Mouse (Mus musculus): ENCODE measurements around the gene Slc5a4b. TPM values are rescaled to one million over a fixed set of nuclear protein-coding genes. Genes with fewer than 3 reads are reported as not detected.

Slc5a4b gene
- polyA plus RNA-seq (2014; fragmentation: Nextera tagmentation; extraction: Ambion mirVana) = not detected in 2 replicates

DNA sequence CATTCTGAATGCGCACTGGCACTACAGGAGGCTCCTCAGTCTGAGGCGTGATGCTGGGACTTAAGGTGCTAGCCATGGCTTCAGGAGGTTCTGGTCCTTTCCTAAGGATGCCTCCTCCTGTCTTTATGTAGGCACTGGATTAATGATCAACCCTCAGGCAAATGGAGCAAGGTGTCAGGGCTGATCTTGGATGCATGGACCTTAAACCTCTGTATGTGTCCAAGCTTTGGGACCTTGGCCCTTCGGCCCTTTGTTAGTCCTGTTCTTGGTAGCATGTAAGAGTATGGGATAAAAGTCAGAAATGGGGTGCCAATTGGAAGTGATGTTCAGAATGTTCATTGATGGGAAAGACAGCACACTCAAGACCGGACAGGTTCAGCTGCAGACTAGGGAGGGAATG lies at the start of gene Slc5a4b:
Gene Slc5a4b (minus strand): TSS at position 101 of the 400 bp plus-strand sequence.
- Histone ChIP-seq H3K4me3 (ENCODE audit: low read depth, low read length) (no peak within 1 kb of the TSS), H3K9me3 (ENCODE audit: control insufficient read depth, low read length) (no peaks in the 10 kb centered on the region), H3K4me2 (ENCODE audit: low read length) (no peak within 1 kb of the TSS), H3K4me1 (replicated peaks; ENCODE audit: control insufficient read depth, insufficient read depth, low read length) (no peaks in the 10 kb centered on the region), H3K27ac (ENCODE audit: low read depth) (no peak within 1 kb of the TSS), H3K27me3 (replicated peaks; ENCODE audit: control insufficient read depth, insufficient read depth, low read length) (no peaks in the 10 kb centered on the region), H3K36me3 (ENCODE audit: control insufficient read depth, insufficient read depth, low read length) (no peaks in the 10 kb centered on the region), H3K9ac (ENCODE audit: low read length) (no peak within 1 kb of the TSS)
- ATAC-seq (replicated peaks; ENCODE audit: low FRiP score, low TSS enrichment, low read depth) (no peak), DNase-seq (ENCODE audit: low spot score) (peak; percentile 35)
- WGBS = 86% methylated on average over 4 of the region's 4 CpGs

DNA sequence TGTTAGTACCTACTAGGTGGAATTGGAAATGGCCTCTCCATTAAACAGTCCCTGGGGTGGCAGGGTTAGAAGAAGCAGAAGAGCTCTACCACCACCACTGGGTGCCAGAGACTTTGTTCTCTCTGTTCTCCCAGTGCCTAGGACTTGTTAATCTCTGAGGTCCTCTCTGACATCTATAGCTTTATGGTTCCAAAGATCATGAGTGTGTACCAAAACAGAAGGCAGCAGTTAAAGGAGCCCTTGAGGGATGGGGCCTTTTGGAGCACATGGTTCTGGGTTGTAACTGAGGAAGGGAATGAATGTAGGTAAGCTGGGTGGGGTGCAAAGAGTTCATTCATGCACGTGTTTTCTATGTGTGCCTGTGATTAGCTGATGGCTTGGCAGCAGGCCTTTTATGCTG lies 47.2 kb upstream of the Slc5a4b start:
- ATAC-seq (replicated peaks; ENCODE audit: low FRiP score, low TSS enrichment, low read depth) (no peak), DNase-seq (ENCODE audit: low spot score) (no peak)
- no peak overlapping the region for H3K4me3 ChIP-seq (ENCODE audit: low read depth, low read length)
- H3K9me3 ChIP-seq (ENCODE audit: control insufficient read depth, low read length) = no peaks in the 10 kb centered on the region
- H3K27ac ChIP-seq (ENCODE audit: low read depth) = no peak overlapping the region
- H3K36me3 ChIP-seq (ENCODE audit: control insufficient read depth, insufficient read depth, low read length) = no peaks in the 10 kb centered on the region
- H3K4me1 ChIP-seq (replicated peaks; ENCODE audit: control insufficient read depth, insufficient read depth, low read length) = no peaks in the 10 kb centered on the region
- no peak overlapping the region for H3K9ac ChIP-seq (ENCODE audit: low read length)
- no peak overlapping the region for H3K4me2 ChIP-seq (ENCODE audit: low read length)
- WGBS = 41% methylated on average over 1 of the region's 1 CpGs
- H3K27me3 ChIP-seq (replicated peaks; ENCODE audit: control insufficient read depth, insufficient read depth, low read length) = no peaks in the 10 kb centered on the region

DNA sequence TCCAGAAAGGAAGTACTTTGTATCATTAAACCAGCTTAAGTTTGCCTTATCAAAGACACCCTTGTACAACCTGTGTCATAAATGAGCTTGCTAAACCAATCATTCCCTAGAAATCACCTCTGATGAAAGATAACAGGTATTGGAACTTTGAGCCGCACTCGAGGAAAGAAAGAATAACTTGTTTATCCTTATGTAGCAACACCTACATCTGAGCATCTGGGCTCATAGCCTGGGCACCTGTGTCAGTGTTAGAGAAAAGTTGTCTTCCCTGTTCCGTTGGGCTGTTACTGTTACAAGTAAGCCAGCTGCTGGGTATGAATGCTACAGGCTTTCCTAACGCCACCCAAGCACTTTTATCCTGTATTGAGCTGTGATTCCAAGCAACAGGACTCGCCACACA lies 46.8 kb upstream of the Slc5a4b start:
- H3K27ac ChIP-seq (ENCODE audit: low read depth) = no peak overlapping the region
- no peaks in the 10 kb centered on the region for H3K9me3 ChIP-seq (ENCODE audit: control insufficient read depth, low read length)

DNA sequence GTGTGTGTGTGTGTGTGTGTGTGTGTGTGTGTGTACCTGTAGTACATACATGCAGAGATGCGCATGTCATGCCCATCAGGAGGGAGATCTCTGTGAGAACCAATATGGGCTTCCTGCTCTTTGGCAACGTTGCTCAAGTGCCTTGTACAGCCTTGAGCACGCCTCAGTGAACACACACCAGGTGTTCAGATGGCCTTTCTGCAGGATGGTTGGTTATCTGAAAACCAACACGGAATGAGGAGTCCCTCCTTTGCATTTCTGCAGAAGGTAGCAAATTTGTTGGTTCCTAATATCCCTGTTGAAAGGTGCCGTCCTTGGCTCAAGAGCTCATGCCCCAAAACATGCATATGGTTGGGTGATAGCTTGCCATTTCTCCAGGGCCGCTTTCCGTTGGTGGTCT lies 45.1 kb upstream of the Slc5a4b start:
- no peak for DNase-seq (ENCODE audit: low spot score)
- no peaks in the 10 kb centered on the region for H3K36me3 ChIP-seq (ENCODE audit: control insufficient read depth, insufficient read depth, low read length)
- WGBS = 85% methylated on average over 7 of the region's 7 CpGs
- no peak overlapping the region for H3K4me2 ChIP-seq (ENCODE audit: low read length)
- H3K9ac ChIP-seq (ENCODE audit: low read length) = no peak overlapping the region
- no peaks in the 10 kb centered on the region for H3K4me1 ChIP-seq (replicated peaks; ENCODE audit: control insufficient read depth, insufficient read depth, low read length)
- ATAC-seq (replicated peaks; ENCODE audit: low FRiP score, low TSS enrichment, low read depth) = no peak
- H3K4me3 ChIP-seq (ENCODE audit: low read depth, low read length) = no peak overlapping the region
- H3K27ac ChIP-seq (ENCODE audit: low read depth) = no peak overlapping the region
- no peaks in the 10 kb centered on the region for H3K27me3 ChIP-seq (replicated peaks; ENCODE audit: control insufficient read depth, insufficient read depth, low read length)
- no peaks in the 10 kb centered on the region for H3K9me3 ChIP-seq (ENCODE audit: control insufficient read depth, low read length)

More for the DNA sequence above, 46.8 kb upstream of the Slc5a4b start:
- no peak overlapping the region for H3K9ac ChIP-seq (ENCODE audit: low read length)
- H3K4me3 ChIP-seq (ENCODE audit: low read depth, low read length) = no peak overlapping the region
- H3K27me3 ChIP-seq (replicated peaks; ENCODE audit: control insufficient read depth, insufficient read depth, low read length) = no peaks in the 10 kb centered on the region
- H3K4me2 ChIP-seq (ENCODE audit: low read length) = no peak overlapping the region
- no peaks in the 10 kb centered on the region for H3K36me3 ChIP-seq (ENCODE audit: control insufficient read depth, insufficient read depth, low read length)
- DNase-seq (ENCODE audit: low spot score) (no peak), ATAC-seq (replicated peaks; ENCODE audit: low FRiP score, low TSS enrichment, low read depth) (no peak)
- no peaks in the 10 kb centered on the region for H3K4me1 ChIP-seq (replicated peaks; ENCODE audit: control insufficient read depth, insufficient read depth, low read length)
- WGBS = 76% methylated on average over 5 of the region's 5 CpGs

DNA sequence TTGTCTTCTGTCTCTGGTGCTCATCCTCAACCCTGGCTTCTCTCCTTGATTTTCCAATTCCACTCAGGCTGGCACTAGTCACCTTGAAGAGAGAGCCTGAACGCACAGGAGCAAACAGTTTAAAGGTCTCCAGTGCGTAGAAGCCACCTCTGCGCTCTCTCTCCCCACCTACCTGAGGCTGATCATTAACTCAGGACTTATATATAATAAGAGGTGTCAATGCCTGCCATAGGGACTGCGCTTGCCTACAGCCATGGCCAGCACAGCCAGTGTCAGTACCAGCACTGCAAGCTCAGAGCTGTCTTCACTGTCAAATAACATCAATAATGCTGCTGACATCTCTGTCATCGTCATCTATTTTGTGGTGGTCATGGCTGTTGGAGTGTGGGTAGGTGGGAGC lies 36.5 kb upstream of the Slc5a4b start, which contains the start of gene Slc5a4a:
Gene Slc5a4a (plus strand): TSS at position 174 of the 400 bp plus-strand sequence.
- ATAC-seq (replicated peaks; ENCODE audit: low FRiP score, low TSS enrichment, low read depth) (peak; percentile 60; the same call in 1 of the 2 replicates), DNase-seq (ENCODE audit: low spot score) (no peak)
- Histone ChIP-seq H3K4me1 (replicated peaks; ENCODE audit: control insufficient read depth, insufficient read depth, low read length) (no peaks in the 10 kb centered on the region), H3K4me2 (ENCODE audit: low read length) (no peak within 1 kb of the TSS), H3K4me3 (ENCODE audit: low read depth, low read length) (no peak within 1 kb of the TSS), H3K27me3 (replicated peaks; ENCODE audit: control insufficient read depth, insufficient read depth, low read length) (no peaks in the 10 kb centered on the region), H3K9me3 (ENCODE audit: control insufficient read depth, low read length) (no peaks in the 10 kb centered on the region), H3K9ac (ENCODE audit: low read length) (no peak within 1 kb of the TSS), H3K36me3 (ENCODE audit: control insufficient read depth, insufficient read depth, low read length) (no peaks in the 10 kb centered on the region), H3K27ac (ENCODE audit: low read depth) (no peak within 1 kb of the TSS)
- 66% methylated on average over 5 of the region's 5 CpGs for WGBS

DNA sequence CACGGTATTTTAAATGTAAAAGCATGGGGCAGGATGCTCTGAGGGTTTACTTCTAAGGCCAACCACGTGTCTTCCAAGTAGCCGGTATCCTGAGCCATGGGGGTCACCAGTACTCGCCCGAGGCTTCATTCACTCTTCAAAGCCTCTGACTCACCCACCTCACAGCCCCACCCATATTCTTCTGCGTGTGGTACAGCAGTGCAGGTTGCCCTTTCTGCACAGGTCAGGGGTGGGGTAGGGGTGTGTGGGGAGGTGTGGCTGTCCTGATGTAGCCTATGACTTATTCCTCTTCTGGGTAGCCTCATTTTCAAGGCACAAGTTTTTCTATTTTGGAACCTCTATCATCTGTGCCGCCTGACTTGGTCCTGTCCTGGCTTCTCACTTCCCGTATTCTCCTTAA lies 36.1 kb upstream of the Slc5a4b start:
- H3K9ac ChIP-seq (ENCODE audit: low read length) = no peak overlapping the region
- no peaks in the 10 kb centered on the region for H3K36me3 ChIP-seq (ENCODE audit: control insufficient read depth, insufficient read depth, low read length)
- no peaks in the 10 kb centered on the region for H3K4me1 ChIP-seq (replicated peaks; ENCODE audit: control insufficient read depth, insufficient read depth, low read length)
- WGBS = 53% methylated on average over 8 of the region's 8 CpGs
- DNase-seq (ENCODE audit: low spot score) = no peak
- no peaks in the 10 kb centered on the region for H3K27me3 ChIP-seq (replicated peaks; ENCODE audit: control insufficient read depth, insufficient read depth, low read length)
- no peak overlapping the region for H3K4me3 ChIP-seq (ENCODE audit: low read depth, low read length)
- ATAC-seq (replicated peaks; ENCODE audit: low FRiP score, low TSS enrichment, low read depth) = peak; percentile 71
- H3K27ac ChIP-seq (ENCODE audit: low read depth) = no peak overlapping the region
- no peak overlapping the region for H3K4me2 ChIP-seq (ENCODE audit: low read length)
- no peaks in the 10 kb centered on the region for H3K9me3 ChIP-seq (ENCODE audit: control insufficient read depth, low read length)

DNA sequence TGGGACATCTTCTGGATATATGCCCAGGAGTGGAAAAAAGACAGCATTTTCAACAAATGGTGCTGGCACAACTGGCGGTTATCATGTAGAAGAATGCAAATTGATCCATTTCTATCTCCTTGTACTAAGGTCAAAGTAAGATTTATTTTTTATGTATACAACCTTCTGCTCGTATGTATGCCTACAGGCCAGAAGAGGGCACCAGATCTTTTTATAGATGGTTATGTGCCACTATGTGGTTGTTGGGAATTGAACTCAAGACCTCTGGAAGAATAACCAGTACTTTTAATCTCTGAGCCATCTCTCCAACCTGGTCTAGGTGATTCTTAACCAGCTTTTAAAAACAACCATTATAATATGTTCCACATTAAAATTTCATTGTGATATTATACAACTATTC lies 25.6 kb upstream of the Slc5a4b start:
- DNase-seq (ENCODE audit: low spot score) (no peak), ATAC-seq (replicated peaks; ENCODE audit: low FRiP score, low TSS enrichment, low read depth) (no peak)
- no peak overlapping the region for H3K4me3 ChIP-seq (ENCODE audit: low read depth, low read length)
- H3K9me3 ChIP-seq (ENCODE audit: control insufficient read depth, low read length) = no peaks in the 10 kb centered on the region
- no peaks in the 10 kb centered on the region for H3K4me1 ChIP-seq (replicated peaks; ENCODE audit: control insufficient read depth, insufficient read depth, low read length)
- WGBS = 74% methylated on average over 2 of the region's 2 CpGs
- no peaks in the 10 kb centered on the region for H3K27me3 ChIP-seq (replicated peaks; ENCODE audit: control insufficient read depth, insufficient read depth, low read length)
- H3K9ac ChIP-seq (ENCODE audit: low read length) = no peak overlapping the region
- H3K4me2 ChIP-seq (ENCODE audit: low read length) = no peak overlapping the region
- H3K27ac ChIP-seq (ENCODE audit: low read depth) = no peak overlapping the region
- no peaks in the 10 kb centered on the region for H3K36me3 ChIP-seq (ENCODE audit: control insufficient read depth, insufficient read depth, low read length)

DNA sequence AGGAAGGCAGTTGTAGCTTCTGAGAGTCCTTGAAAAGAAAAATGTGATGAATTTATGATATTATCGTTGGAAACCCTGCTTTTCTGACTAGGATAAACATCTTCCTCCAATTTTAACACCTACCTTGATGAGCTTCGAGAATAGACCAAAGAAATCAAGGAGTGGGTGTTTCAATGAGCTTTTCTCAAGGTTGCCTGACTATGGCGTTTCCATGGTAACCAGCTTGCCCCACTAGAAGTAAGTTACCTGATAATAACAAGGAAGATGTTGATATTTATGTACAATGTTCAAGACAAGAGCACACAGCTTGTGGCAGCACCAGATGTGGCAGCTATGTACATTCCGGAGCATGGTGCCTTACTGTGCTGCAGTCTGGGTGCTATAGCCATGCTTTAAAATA lies 21.7 kb upstream of the Slc5a4b start:
- H3K4me1 ChIP-seq (replicated peaks; ENCODE audit: control insufficient read depth, insufficient read depth, low read length) = no peaks in the 10 kb centered on the region
- no peak overlapping the region for H3K4me2 ChIP-seq (ENCODE audit: low read length)
- H3K27me3 ChIP-seq (replicated peaks; ENCODE audit: control insufficient read depth, insufficient read depth, low read length) = no peaks in the 10 kb centered on the region
- H3K4me3 ChIP-seq (ENCODE audit: low read depth, low read length) = no peak overlapping the region
- no peak overlapping the region for H3K27ac ChIP-seq (ENCODE audit: low read depth)
- H3K9ac ChIP-seq (ENCODE audit: low read length) = no peak overlapping the region
- WGBS = 51% methylated on average over 4 of the region's 4 CpGs
- DNase-seq (ENCODE audit: low spot score) = no peak
- no peak for ATAC-seq (replicated peaks; ENCODE audit: low FRiP score, low TSS enrichment, low read depth)
- no peaks in the 10 kb centered on the region for H3K9me3 ChIP-seq (ENCODE audit: control insufficient read depth, low read length)
- H3K36me3 ChIP-seq (ENCODE audit: control insufficient read depth, insufficient read depth, low read length) = no peaks in the 10 kb centered on the region

DNA sequence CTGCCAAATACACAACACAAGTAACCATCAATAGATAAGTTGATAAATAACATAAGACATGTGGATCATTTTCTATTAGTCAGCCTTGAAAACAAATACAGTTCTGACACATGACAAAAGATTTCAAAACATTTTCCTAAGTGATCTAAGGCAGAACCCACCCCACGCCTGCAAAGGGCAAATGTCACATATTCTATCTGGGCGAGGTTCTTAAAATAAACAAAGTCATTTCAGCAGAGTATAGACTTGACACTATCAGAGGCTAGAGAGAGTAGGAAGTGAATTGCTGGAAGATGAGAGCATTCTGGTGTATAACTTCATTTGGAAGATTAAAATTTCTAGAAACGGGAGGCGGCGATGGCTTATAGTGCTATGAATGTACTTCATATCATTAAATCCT lies 10.7 kb upstream of the Slc5a4b start:
- H3K4me1 ChIP-seq (replicated peaks; ENCODE audit: control insufficient read depth, insufficient read depth, low read length) = no peaks in the 10 kb centered on the region
- no peak for DNase-seq (ENCODE audit: low spot score)
- ATAC-seq (replicated peaks; ENCODE audit: low FRiP score, low TSS enrichment, low read depth) = no peak
- no peak overlapping the region for H3K4me3 ChIP-seq (ENCODE audit: low read depth, low read length)
- no peaks in the 10 kb centered on the region for H3K36me3 ChIP-seq (ENCODE audit: control insufficient read depth, insufficient read depth, low read length)
- no peaks in the 10 kb centered on the region for H3K27me3 ChIP-seq (replicated peaks; ENCODE audit: control insufficient read depth, insufficient read depth, low read length)
- H3K4me2 ChIP-seq (ENCODE audit: low read length) = no peak overlapping the region
- no peaks in the 10 kb centered on the region for H3K9me3 ChIP-seq (ENCODE audit: control insufficient read depth, low read length)
- WGBS = 47% methylated on average over 5 of the region's 5 CpGs
- H3K27ac ChIP-seq (ENCODE audit: low read depth) = no peak overlapping the region
- no peak overlapping the region for H3K9ac ChIP-seq (ENCODE audit: low read length)

All from intestine, embryonic 14.5 days (tissue).